Mouse (Mus musculus): ENCODE results near the gene Gas6. TPM values are rescaled to one million over a fixed set of nuclear protein-coding genes. Genes with fewer than 3 reads are reported as not detected.

Gas6 gene
- polyA plus RNA-seq, 1 experiment from 2014 or later, result 151 TPM

DNA sequence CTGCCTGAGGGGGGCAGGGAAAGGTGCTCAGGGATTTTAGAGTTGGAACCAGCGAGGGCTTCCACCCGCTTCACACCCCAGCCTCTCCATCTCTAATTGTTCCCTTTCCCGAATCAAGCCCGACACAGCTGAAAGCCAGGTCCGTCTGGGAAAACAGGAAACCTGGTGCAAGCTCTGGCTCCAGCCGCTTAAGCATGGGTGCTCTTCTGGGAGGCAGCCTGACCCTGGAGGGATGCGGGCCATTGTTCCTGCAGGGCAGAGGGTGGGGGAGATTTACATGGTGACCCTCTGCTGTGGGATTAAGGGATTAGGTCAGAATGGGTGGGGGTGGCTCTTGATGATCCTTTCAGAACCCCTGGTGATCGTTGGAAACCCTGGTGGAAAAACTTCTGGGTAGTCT, 58.2 kb downstream of the Gas6 start:
- 10% methylated on average over 8 of the region's 8 CpGs for WGBS
- Histone ChIP-seq H3K4me2 (ENCODE audit: low read depth, low read length) (no peak overlapping the region), H3K9ac (ENCODE audit: low read length) (no peak overlapping the region)

GRCm38 (mm10) chr8:13434889-13435288, 59.4 kb downstream of the Gas6 start, which contains the start of gene Tmem255b:
Gene Tmem255b (plus strand): TSS chr8:13435189.
- no peak within 1 kb of the TSS for H3K4me2 ChIP-seq (ENCODE audit: low read depth, low read length)
- H3K4me3 ChIP-seq (replicated peaks; ENCODE audit: low read length), result peak within 1 kb of the TSS; percentile 7; the same call in 1 of the 2 replicates
- H3K27ac ChIP-seq (ENCODE audit: low read length), result no peak within 1 kb of the TSS
- 18% methylated on average over 10 of the region's 10 CpGs for whole genome bisulfite sequencing
- H3K4me1 ChIP-seq (ENCODE audit: control insufficient read depth, insufficient read depth, low read length), result no peaks in the 10 kb centered on the region
- H3K36me3 ChIP-seq (ENCODE audit: control insufficient read depth, insufficient read depth, low read length), result no peaks in the 10 kb centered on the region
- H3K27me3 ChIP-seq (ENCODE audit: control insufficient read depth, insufficient read depth, low read length), result peaks cover 17% of the 10 kb centered on the region; the same call in 1 of the 2 replicates
- H3K9ac ChIP-seq (ENCODE audit: low read length), result no peak within 1 kb of the TSS
- H3K9me3 ChIP-seq (replicated peaks; ENCODE audit: control insufficient read depth, low read length), result no peaks in the 10 kb centered on the region
- ATAC-seq (ENCODE audit: insufficient read depth, low FRiP score), result no peak

More for the DNA sequence above, 58.2 kb downstream of the Gas6 start:
- no peaks in the 10 kb centered on the region for H3K9me3 ChIP-seq (replicated peaks; ENCODE audit: control insufficient read depth, low read length)
- peak overlapping the region; percentile 7; the same call in 1 of the 2 replicates for H3K4me3 ChIP-seq (replicated peaks; ENCODE audit: low read length)
- ATAC-seq (ENCODE audit: insufficient read depth, low FRiP score), result no peak
- H3K4me1 ChIP-seq (ENCODE audit: control insufficient read depth, insufficient read depth, low read length), result no peaks in the 10 kb centered on the region
- no peak overlapping the region for H3K27ac ChIP-seq (ENCODE audit: low read length)
- H3K27me3 ChIP-seq (ENCODE audit: control insufficient read depth, insufficient read depth, low read length), result peaks cover 17% of the 10 kb centered on the region; the same call in 1 of the 2 replicates
- no peaks in the 10 kb centered on the region for H3K36me3 ChIP-seq (ENCODE audit: control insufficient read depth, insufficient read depth, low read length)

DNA sequence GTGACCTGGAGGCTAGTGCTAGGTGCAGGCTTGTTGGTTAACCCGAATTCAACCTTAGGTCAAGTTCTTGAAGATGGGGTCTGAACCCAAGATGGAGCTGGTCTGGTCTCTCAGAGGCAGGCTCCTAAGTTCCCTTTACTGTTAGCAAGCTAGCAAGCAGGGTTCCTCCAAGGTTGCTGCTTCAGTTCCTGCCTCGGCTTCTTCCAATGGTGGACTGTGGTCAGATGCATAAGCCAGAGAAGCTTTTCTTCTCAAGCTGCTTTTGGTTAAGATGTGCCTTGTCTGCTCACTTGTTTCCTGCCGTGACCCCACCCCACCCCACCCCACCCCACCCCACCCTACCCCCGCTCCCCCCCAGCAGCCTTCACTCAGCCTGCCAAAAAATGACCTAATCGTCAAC, 61.2 kb downstream of the Gas6 start:
- Histone ChIP-seq H3K9ac (ENCODE audit: low read length) (no peak overlapping the region), H3K4me3 (replicated peaks; ENCODE audit: low read length) (no peak overlapping the region), H3K27ac (ENCODE audit: low read length) (no peak overlapping the region), H3K27me3 (ENCODE audit: control insufficient read depth, insufficient read depth, low read length) (peaks cover 17% of the 10 kb centered on the region; the same call in 1 of the 2 replicates), H3K4me2 (ENCODE audit: low read depth, low read length) (no peak overlapping the region), H3K9me3 (replicated peaks; ENCODE audit: control insufficient read depth, low read length) (no peaks in the 10 kb centered on the region), H3K36me3 (ENCODE audit: control insufficient read depth, insufficient read depth, low read length) (no peaks in the 10 kb centered on the region), H3K4me1 (ENCODE audit: control insufficient read depth, insufficient read depth, low read length) (no peaks in the 10 kb centered on the region)
- 68% methylated on average over 5 of the region's 5 CpGs for WGBS
- ATAC-seq (ENCODE audit: insufficient read depth, low FRiP score), result no peak

- 0 out of 2 replicates have a peak, but pooled peaks cover 10% of the 10 kb centered on the region for H3K27me3 ChIP-seq (ENCODE audit: control insufficient read depth, insufficient read depth, low read length)
Observed at GRCm38 (mm10) chr8:13430866-13431265, 63.4 kb downstream of the Gas6 start.

DNA sequence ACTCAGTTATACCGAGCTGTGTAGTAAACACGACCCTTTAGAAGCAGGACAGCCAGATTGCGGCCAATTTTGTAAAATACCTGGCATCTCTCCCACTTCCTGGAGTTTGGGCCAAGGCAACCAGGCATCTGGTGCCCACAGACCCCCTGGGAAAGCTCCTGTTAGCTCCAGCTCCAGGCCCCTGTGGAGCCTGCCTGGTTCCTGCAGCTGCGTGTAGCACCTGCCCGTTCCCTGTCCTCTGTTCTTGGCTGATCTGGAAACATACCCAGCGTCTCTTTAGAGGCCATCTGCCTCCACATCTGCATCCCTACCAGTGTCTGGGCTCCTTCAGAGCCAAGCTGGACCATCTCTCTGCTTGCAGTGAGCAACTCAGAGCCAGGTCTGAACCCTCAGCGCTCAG, 63.9 kb downstream of the Gas6 start:
- no peak for ATAC-seq (ENCODE audit: insufficient read depth, low FRiP score)
- WGBS, result 67% methylated on average over 7 of the region's 7 CpGs
- H3K4me2 ChIP-seq (ENCODE audit: low read depth, low read length), result no peak overlapping the region

More at GRCm38 (mm10) chr8:13430866-13431265, 63.4 kb downstream of the Gas6 start:
- H3K4me1 ChIP-seq (ENCODE audit: control insufficient read depth, insufficient read depth, low read length), result no peaks in the 10 kb centered on the region
- H3K36me3 ChIP-seq (ENCODE audit: control insufficient read depth, insufficient read depth, low read length), result no peaks in the 10 kb centered on the region
- no peak for ATAC-seq (ENCODE audit: insufficient read depth, low FRiP score)
- H3K4me2 ChIP-seq (ENCODE audit: low read depth, low read length), result no peak overlapping the region
- no peak overlapping the region for H3K9ac ChIP-seq (ENCODE audit: low read length)
- no peak overlapping the region for H3K4me3 ChIP-seq (replicated peaks; ENCODE audit: low read length)
- H3K27ac ChIP-seq (ENCODE audit: low read length), result no peak overlapping the region
- H3K9me3 ChIP-seq (replicated peaks; ENCODE audit: control insufficient read depth, low read length), result no peaks in the 10 kb centered on the region

DNA sequence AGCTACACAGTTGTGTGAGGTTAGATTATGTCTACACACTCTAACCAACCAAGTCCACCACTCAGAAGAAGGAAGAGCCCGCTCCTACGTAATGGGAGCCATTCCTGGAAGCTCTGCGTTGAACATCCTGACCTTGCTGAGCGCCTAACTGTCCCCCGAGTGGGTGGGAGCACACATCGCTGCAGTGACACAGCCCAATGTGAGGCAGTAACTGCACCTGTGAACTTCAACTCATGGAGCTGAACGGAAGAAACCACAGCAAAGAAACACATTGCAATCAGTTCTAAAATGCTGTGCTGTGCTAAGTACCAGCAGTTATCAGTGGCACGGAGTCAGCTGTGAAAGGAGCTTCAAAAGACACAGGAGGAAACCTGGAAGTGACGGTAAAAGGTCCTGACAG, 66.1 kb downstream of the Gas6 start:
- WGBS, result 75% methylated on average over 9 of the region's 9 CpGs

More for the DNA sequence above, 63.9 kb downstream of the Gas6 start:
- Histone ChIP-seq H3K27ac (ENCODE audit: low read length) (no peak overlapping the region), H3K9ac (ENCODE audit: low read length) (no peak overlapping the region), H3K4me1 (ENCODE audit: control insufficient read depth, insufficient read depth, low read length) (no peaks in the 10 kb centered on the region), H3K4me3 (replicated peaks; ENCODE audit: low read length) (no peak overlapping the region), H3K36me3 (ENCODE audit: control insufficient read depth, insufficient read depth, low read length) (no peaks in the 10 kb centered on the region), H3K9me3 (replicated peaks; ENCODE audit: control insufficient read depth, low read length) (no peaks in the 10 kb centered on the region), H3K27me3 (ENCODE audit: control insufficient read depth, insufficient read depth, low read length) (0 out of 2 replicates have a peak, but pooled peaks cover 10% of the 10 kb centered on the region)

DNA sequence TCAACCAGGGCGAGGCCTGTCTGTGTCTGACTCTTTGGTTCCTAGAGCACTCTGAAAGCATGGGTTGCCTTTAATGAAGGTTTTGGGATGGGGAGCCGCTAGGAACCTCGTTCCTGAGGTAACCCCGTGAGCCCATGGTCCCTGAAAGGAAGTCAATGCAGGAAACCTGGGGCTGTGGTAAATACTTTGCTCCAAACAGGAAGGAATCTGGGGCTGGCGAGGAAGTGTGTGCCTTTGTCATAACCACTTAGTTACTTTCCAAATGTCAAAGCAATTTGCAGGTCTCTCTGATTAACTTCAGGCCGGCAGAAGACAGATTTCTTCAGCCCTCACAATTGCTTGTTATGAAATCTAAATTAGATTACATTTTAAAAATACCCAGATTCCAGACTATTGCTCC, 66.9 kb downstream of the Gas6 start:
- H3K27me3 ChIP-seq (ENCODE audit: control insufficient read depth, insufficient read depth, low read length), result no peaks in the 10 kb centered on the region
- H3K36me3 ChIP-seq (ENCODE audit: control insufficient read depth, insufficient read depth, low read length), result no peaks in the 10 kb centered on the region
- no peaks in the 10 kb centered on the region for H3K9me3 ChIP-seq (replicated peaks; ENCODE audit: control insufficient read depth, low read length)
- no peak overlapping the region for H3K4me3 ChIP-seq (replicated peaks; ENCODE audit: low read length)
- H3K4me1 ChIP-seq (ENCODE audit: control insufficient read depth, insufficient read depth, low read length), result no peaks in the 10 kb centered on the region
- no peak overlapping the region for H3K4me2 ChIP-seq (ENCODE audit: low read depth, low read length)
- H3K9ac ChIP-seq (ENCODE audit: low read length), result no peak overlapping the region
- WGBS, result 58% methylated on average over 6 of the region's 6 CpGs
- 0 out of 2 replicates have a peak overlapping the region, but pooled peaks have one; percentile 16 for H3K27ac ChIP-seq (ENCODE audit: low read length)
- ATAC-seq (ENCODE audit: insufficient read depth, low FRiP score), result no peak

More for the DNA sequence above, 66.1 kb downstream of the Gas6 start:
- Histone ChIP-seq H3K27me3 (ENCODE audit: control insufficient read depth, insufficient read depth, low read length) (no peaks in the 10 kb centered on the region), H3K4me1 (ENCODE audit: control insufficient read depth, insufficient read depth, low read length) (no peaks in the 10 kb centered on the region), H3K36me3 (ENCODE audit: control insufficient read depth, insufficient read depth, low read length) (no peaks in the 10 kb centered on the region), H3K4me3 (replicated peaks; ENCODE audit: low read length) (no peak overlapping the region), H3K27ac (ENCODE audit: low read length) (0 out of 2 replicates have a peak overlapping the region, but pooled peaks have one; percentile 16), H3K4me2 (ENCODE audit: low read depth, low read length) (no peak overlapping the region), H3K9me3 (replicated peaks; ENCODE audit: control insufficient read depth, low read length) (no peaks in the 10 kb centered on the region), H3K9ac (ENCODE audit: low read length) (no peak overlapping the region)
- ATAC-seq (ENCODE audit: insufficient read depth, low FRiP score), result no peak

DNA sequence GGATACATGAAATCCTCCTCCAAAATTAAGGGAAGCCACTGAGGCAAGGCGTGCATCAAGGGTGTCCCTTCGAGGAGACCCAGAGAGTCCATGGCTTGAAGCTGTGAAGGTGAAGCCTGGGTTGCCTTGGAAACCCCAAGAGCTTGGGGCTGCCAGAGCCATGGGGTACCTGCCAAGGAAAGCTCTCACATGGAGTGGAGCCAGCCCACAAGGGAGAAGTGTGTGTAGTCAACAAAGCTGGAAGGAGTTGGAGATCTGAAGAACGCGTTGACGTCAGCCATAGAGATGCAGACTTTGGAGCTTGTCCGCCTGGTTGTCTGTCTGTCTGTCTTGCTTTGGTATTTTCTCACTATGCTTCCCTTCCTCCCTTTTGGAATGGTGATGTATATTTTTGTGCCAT, 73.3 kb downstream of the Gas6 start:
- ATAC-seq (ENCODE audit: insufficient read depth, low FRiP score), result no peak
- Histone ChIP-seq H3K4me1 (ENCODE audit: control insufficient read depth, insufficient read depth, low read length) (no peaks in the 10 kb centered on the region), H3K27me3 (ENCODE audit: control insufficient read depth, insufficient read depth, low read length) (no peaks in the 10 kb centered on the region), H3K9ac (ENCODE audit: low read length) (no peak overlapping the region), H3K9me3 (replicated peaks; ENCODE audit: control insufficient read depth, low read length) (no peaks in the 10 kb centered on the region), H3K36me3 (ENCODE audit: control insufficient read depth, insufficient read depth, low read length) (no peaks in the 10 kb centered on the region), H3K27ac (ENCODE audit: low read length) (no peak overlapping the region), H3K4me2 (ENCODE audit: low read depth, low read length) (no peak overlapping the region), H3K4me3 (replicated peaks; ENCODE audit: low read length) (no peak overlapping the region)
- WGBS, result 89% methylated on average over 6 of the region's 6 CpGs

DNA sequence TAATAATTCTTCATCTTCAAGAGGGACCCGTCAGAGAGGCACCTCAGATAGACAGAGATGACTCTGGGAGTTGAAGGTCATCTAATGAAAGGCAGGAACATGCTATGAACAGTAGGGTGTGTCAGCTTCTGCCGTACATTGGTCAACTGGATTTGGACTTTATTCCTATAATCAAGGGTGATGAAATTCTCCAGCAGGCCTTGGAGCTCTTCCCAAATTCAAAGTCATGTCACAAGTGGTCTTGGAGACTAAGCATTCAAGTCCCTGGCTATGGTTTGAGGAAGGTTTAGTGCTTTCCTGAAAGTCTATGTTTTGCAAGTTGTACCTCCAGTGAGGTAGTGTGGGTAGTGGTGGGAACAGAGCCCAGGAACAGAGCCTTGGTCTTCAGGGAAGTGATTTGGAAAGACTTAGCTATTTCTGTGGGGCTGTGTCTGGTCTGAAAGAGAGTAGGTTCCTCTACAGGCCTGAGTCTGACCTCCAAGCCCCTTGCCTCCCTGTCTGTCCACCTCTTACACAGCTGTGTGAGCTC, 75.1 kb downstream of the Gas6 start:
- WGBS, result 69% methylated on average over 2 of the region's 2 CpGs
- no peaks in the 10 kb centered on the region for H3K9me3 ChIP-seq (replicated peaks; ENCODE audit: control insufficient read depth, low read length)
- no peak for ATAC-seq (ENCODE audit: insufficient read depth, low FRiP score)
- no peaks in the 10 kb centered on the region for H3K36me3 ChIP-seq (ENCODE audit: control insufficient read depth, insufficient read depth, low read length)
- no peaks in the 10 kb centered on the region for H3K4me1 ChIP-seq (ENCODE audit: control insufficient read depth, insufficient read depth, low read length)
- H3K4me2 ChIP-seq (ENCODE audit: low read depth, low read length), result no peak overlapping the region
- no peak overlapping the region for H3K27ac ChIP-seq (ENCODE audit: low read length)
- H3K27me3 ChIP-seq (ENCODE audit: control insufficient read depth, insufficient read depth, low read length), result no peaks in the 10 kb centered on the region
- H3K4me3 ChIP-seq (replicated peaks; ENCODE audit: low read length), result no peak overlapping the region
- H3K9ac ChIP-seq (ENCODE audit: low read length), result no peak overlapping the region

Measured in stomach, embryonic 16.5 days (tissue).